Mouse (Mus musculus): ENCODE measurements around the gene Trpc2.

DNA sequence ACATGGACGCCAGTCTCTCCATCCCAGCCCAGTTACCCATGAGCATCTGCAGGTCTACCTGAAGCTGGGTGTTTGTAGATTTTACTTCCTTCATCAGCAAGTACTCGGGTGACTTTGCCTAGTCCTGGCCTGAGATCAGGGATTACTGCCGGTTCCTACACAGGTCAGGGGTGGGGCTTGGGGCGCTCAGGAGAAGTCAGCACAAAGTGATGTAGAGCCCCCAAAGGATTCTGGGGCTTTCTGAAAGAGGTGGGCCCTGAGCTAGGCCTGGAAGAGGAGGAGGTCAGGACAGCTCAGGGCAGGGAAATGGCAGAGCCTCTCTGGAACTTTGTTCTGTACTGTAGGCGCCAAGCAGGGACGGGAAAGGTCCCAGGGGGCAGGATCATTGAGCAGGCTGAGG, 19.8 kb downstream of the Trpc2 start:
- TF ChIP-seq POLR2A (IDR thresholded peaks at IDR 0.05; ENCODE audit: borderline replicate concordance, extremely low read depth, insufficient read depth, insufficient read length, poor library complexity, severe bottlenecking), result no peak
- TF ChIP-seq CTCF (IDR thresholded peaks at IDR 0.05; ENCODE audit: borderline replicate concordance, extremely low read depth, insufficient read depth, insufficient read length), result no peak
